Mouse (Mus musculus) kidney, adult 2 months (tissue): ENCODE measurements around the gene Olfr631.

ENCODE experiments used
- CTCF ChIP-seq: fragments of 200-500 bp; conservative IDR thresholded peaks from 2 replicates; pipeline ENCODE4 v1.5.1; 2011; ENCODE audit warnings: low read depth, mild to moderate bottlenecking, control low read depth, low read length, moderate library complexity, mixed read lengths; ENCODE audit not compliant: insufficient read depth, insufficient read length
- POLR2A ChIP-seq: fragments of 200-500 bp; IDR thresholded peaks from one replicate; pipeline ENCODE4 v1.6.1; 2011; ENCODE audit warnings: low read depth, low read length, control low read depth

DNA sequence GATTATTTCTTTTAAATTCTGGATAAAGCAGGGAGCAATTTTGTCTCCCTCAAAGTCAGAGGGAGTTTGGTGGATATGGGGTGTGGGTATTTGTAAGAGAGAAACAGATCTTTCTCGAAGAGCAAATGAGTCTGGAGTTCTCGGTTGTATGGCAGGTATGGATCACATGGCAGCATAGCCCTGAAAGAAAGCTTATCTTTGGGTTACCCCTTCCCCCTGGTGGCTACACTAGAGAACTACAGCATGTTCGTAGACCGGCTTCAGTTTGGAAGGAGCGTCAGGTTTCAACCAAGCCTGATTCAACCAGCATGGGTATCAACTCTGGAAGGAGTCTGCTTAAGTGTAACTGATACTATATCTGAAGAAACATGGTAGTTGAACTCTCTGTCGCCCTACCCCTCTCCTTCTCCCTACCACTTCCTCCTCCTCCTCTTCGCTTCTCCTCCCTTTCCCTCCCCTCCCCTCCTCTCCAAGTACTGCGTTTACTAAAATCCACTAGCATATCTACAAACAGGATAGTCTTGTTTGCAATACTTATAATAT, 15.6 kb upstream of the Olfr631 start:
- TF ChIP-seq CTCF (no peak), POLR2A (no peak)
